20 mouse cellular contexts compared by ENCODE assay signal in the genomic region with DNA sequence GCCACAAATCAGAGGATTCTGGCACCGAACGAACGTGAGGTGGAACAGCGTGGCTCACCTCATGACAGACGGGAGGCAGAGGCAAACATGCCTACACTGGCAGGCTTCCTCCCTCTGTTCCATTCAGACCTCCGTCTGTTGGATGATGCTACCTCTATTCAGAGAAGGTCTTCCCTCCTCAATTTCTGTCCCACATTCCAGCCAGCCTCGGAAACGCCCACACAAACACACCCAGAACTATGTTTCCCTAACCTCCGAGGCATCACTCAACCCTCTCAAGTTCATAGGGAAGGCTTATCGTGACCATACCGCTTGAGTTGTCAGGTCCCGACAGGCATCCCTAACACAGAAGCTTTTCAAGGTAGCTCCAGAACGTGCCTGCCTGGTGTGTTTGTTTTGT.
"Had no signal": no experiment of that assay in that cellular context is flagged by ENCODE, and none has a peak within 500 bp of the region (broad histone marks: within the 10 kb centered on the region; RNA-seq: fewer than 3 reads in every experiment).

No protein-coding gene starts in this region.

- H3K4me3 ChIP-seq: kidney, embryonic 15.5 days; limb, embryonic 10.5 days; limb, embryonic 13.5 days; liver, embryonic 12.5 days; liver, embryonic 15.5 days; lung, embryonic 15.5 days; stomach, embryonic 15.5 days had no signal

- H3K27me3 ChIP-seq: kidney, embryonic 15.5 days; limb, embryonic 13.5 days; liver, embryonic 12.5 days; liver, embryonic 15.5 days; lung, embryonic 15.5 days; stomach, embryonic 15.5 days had no signal

- H3K4me2 ChIP-seq: kidney, embryonic 15.5 days; limb, embryonic 13.5 days; liver, embryonic 12.5 days; liver, embryonic 15.5 days; lung, embryonic 15.5 days; midbrain, embryonic 11.5 days; stomach, embryonic 15.5 days had no signal

- H3K4me1 ChIP-seq: limb, embryonic 10.5 days; liver, embryonic 12.5 days; liver, embryonic 15.5 days; stomach, embryonic 15.5 days had no signal

- H3K27ac ChIP-seq: kidney, embryonic 15.5 days; limb, embryonic 10.5 days; limb, embryonic 13.5 days; liver, embryonic 12.5 days; liver, embryonic 15.5 days; lung, embryonic 15.5 days; stomach, embryonic 15.5 days had no signal

- H3K9me3 ChIP-seq: kidney, embryonic 15.5 days; limb, embryonic 10.5 days; limb, embryonic 13.5 days; liver, embryonic 12.5 days; liver, embryonic 15.5 days; lung, embryonic 15.5 days; stomach, embryonic 15.5 days had no signal

- DNase-seq: kidney, adult 11 months; kidney, adult 8-10 months; kidney, postnatal 10 days; kidney, postnatal 36 days; liver; lung, adult 18-20 months; lung, postnatal 10 days; lung, postnatal 36 days; midbrain, embryonic 14.5 days; spleen, adult 18-20 months; thymus, adult 2 months; thymus, postnatal 14 days had no signal

- H3K9ac ChIP-seq: kidney, embryonic 15.5 days; limb, embryonic 13.5 days; liver, embryonic 12.5 days; liver, embryonic 15.5 days; lung, embryonic 15.5 days; stomach, embryonic 15.5 days had no signal

- H3K36me3 ChIP-seq: kidney, embryonic 15.5 days; limb, embryonic 10.5 days; limb, embryonic 13.5 days; liver, embryonic 12.5 days; liver, embryonic 15.5 days; lung, embryonic 15.5 days; stomach, embryonic 15.5 days had no signal

- ATAC-seq: liver, embryonic 12.5 days had no signal
